Mouse (Mus musculus): ENCODE results near the gene Lrfn3. TPM values are rescaled to one million over a fixed set of nuclear protein-coding genes. Genes with fewer than 3 reads are reported as not detected.
A peak's percentile ranks its signal among the peaks of the same experiment; 100 is the strongest.

Gene Lrfn3
- polyA plus RNA-seq (2015; fragmentation: Nextera tagmentation; extraction: Ambion mirVana): 13.5 and 15.7 TPM in 2 replicates

DNA sequence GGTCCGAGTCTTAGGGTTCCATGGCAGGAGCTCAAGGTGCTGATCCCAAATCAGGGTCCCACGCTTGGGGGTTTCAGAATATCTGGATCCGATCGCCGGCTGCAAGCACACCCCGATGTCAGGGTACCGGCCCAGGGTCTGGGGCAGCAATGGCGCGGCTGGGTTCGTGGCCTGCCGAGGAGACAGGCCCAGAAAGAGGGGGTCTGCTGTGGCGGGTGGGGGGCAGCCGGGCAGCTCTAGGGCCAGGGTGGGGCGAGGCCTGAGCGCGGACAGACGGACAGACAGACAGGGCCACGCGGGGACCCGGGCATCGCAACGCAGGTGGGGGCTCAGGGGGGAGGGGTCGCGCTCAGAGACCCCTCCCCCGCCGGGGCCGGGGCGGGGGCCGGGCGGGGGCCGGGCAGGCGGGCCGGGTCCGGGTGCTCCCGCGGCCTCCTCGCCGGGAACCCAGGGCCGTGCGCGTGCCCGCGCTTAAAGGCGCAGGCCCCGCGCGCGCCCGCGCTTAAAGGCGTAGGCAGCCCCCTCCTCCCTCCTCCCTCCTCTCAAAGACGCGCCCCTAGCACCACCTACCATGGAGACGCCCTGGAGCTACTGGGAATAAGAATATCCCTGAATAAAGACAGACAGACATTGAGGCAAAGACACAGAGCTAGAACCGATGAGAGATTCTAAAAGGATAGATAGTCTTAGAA, at the start of gene Lrfn3:
Lrfn3 (minus strand) TSS at position 121 of the 692 bp plus-strand sequence.
- Histone ChIP-seq H3K4me3 (replicated peaks) (peak within 1 kb of the TSS; percentile 67), H3K27me3 (replicated peaks) (0 out of 2 replicates have a peak, but pooled peaks cover 3% of the 10 kb centered on the region), H3K4me1 (peaks cover 60% of the 10 kb centered on the region), H3K9ac (replicated peaks) (peak within 1 kb of the TSS; percentile 79), H3K9me3 (replicated peaks) (no peaks in the 10 kb centered on the region), H3K36me3 (peaks cover 3% of the 10 kb centered on the region; the same call in 1 of the 2 replicates), H3K27ac (replicated peaks) (peak within 1 kb of the TSS; percentile 43; the same call in 1 of the 2 replicates), H3K4me2 (peak within 1 kb of the TSS; percentile 82)
- under 1% methylated on average over 45 of the region's 55 CpGs for WGBS
- peak; percentile 86 for ATAC-seq (ENCODE audit: low FRiP score)

DNA sequence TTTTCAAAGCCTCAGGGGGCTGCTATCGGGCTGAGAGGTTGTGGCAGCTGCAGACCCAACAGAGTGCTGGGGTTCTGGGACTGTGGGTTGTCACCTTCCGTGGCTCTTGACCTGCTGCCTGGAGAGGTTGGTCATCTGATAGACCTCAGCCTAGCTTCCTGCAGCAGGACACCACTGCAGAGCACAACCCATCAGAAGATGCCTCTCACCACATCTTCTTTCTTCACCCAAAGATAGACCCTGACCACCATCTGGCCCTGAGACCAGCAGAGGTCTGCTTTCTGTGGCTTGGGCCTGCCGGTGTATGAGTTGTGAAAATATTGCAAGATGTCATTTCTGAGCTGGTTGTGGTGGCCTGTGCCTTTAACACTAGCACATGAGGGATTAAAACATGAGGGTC, 48.5 kb upstream of the Lrfn3 start:
- Histone ChIP-seq H3K9ac (replicated peaks) (no peak overlapping the region), H3K4me1 (no peaks in the 10 kb centered on the region), H3K9me3 (replicated peaks) (no peaks in the 10 kb centered on the region), H3K27ac (replicated peaks) (no peak overlapping the region), H3K27me3 (replicated peaks) (peaks cover 4% of the 10 kb centered on the region), H3K4me2 (no peak overlapping the region), H3K36me3 (no peaks in the 10 kb centered on the region), H3K4me3 (replicated peaks) (no peak overlapping the region)
- ATAC-seq (ENCODE audit: low FRiP score): no peak
- 83% methylated on average over 3 of the region's 3 CpGs for WGBS

DNA sequence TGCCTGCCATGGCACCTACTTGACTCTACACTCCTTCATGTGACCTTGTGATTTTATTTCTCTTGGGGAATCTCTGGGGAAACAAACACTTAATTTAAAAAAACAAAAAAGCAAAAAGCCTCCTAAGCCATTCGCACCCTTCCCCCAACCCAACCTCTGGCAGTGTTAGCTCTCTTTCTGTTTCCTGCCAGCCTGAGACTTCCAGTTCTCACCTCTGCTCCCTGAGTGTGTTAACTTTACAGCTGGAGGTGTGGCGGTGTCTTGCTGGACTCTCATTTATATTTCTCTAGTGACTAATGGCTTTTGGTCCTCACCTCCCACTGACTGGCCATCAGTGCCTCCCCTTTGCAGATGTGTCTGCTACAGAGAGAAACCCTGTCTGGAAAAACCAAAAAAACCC, 47.2 kb upstream of the Lrfn3 start:
- Histone ChIP-seq H3K27me3 (replicated peaks) (peaks cover 4% of the 10 kb centered on the region), H3K9me3 (replicated peaks) (no peaks in the 10 kb centered on the region), H3K36me3 (no peaks in the 10 kb centered on the region), H3K27ac (replicated peaks) (no peak overlapping the region), H3K4me2 (no peak overlapping the region), H3K9ac (replicated peaks) (no peak overlapping the region), H3K4me3 (replicated peaks) (no peak overlapping the region), H3K4me1 (no peaks in the 10 kb centered on the region)
- no peak for ATAC-seq (ENCODE audit: low FRiP score)
- 69% methylated on average over 2 of the region's 2 CpGs for WGBS

DNA sequence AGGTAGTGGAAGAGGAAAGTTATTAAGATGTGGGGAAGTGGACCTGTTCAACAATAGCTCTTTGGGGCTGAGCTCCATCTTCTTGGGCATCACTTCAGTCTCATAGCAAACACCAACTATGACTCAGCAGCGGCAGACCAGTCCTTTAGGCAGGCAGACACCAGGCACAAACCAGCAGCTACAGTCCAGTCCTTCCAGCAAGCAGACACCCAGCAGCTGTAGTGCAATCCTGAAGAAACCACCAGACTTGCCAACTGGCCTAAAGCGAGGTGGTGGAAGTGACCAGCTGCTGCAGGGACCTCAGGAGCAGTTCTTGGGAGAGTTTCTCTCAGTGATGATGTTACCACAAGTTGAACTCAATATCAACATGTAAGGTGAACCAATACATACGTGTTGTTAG, 46.1 kb upstream of the Lrfn3 start:
- ATAC-seq (ENCODE audit: low FRiP score): no peak
- no peaks in the 10 kb centered on the region for H3K36me3 ChIP-seq
- no peak overlapping the region for H3K4me2 ChIP-seq
- 81% methylated on average over 3 of the region's 3 CpGs for WGBS
- H3K9ac ChIP-seq (replicated peaks): no peak overlapping the region
- no peak overlapping the region for H3K4me3 ChIP-seq (replicated peaks)
- no peaks in the 10 kb centered on the region for H3K4me1 ChIP-seq
- H3K27me3 ChIP-seq (replicated peaks): peaks cover 4% of the 10 kb centered on the region
- no peak overlapping the region for H3K27ac ChIP-seq (replicated peaks)
- H3K9me3 ChIP-seq (replicated peaks): no peaks in the 10 kb centered on the region

DNA sequence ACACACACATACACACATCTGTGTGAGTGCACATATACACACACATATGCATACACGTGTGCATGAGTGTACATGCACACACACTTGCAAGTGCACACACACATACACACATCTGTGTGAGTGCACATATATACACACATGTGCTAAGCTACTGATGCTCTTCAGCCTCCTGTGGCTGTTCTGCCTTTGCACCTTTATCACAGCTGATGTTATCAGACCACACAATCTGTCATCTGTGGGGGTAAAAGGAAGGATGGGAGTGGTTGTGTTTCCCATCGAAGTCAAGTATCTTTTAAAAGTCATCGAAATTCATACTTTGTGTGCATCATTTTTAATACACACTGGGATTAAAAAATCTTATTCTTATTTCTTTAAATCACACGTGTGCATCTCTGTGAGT, 39.8 kb upstream of the Lrfn3 start:
- H3K4me1 ChIP-seq: 0 out of 2 replicates have a peak, but pooled peaks cover 6% of the 10 kb centered on the region
- H3K9me3 ChIP-seq (replicated peaks): no peaks in the 10 kb centered on the region
- no peak overlapping the region for H3K4me2 ChIP-seq
- peaks cover 3% of the 10 kb centered on the region; the same call in 1 of the 2 replicates for H3K27me3 ChIP-seq (replicated peaks)
- WGBS: 77% methylated on average over 4 of the region's 4 CpGs
- H3K9ac ChIP-seq (replicated peaks): no peak overlapping the region
- H3K36me3 ChIP-seq: no peaks in the 10 kb centered on the region
- H3K27ac ChIP-seq (replicated peaks): no peak overlapping the region
- no peak overlapping the region for H3K4me3 ChIP-seq (replicated peaks)
- no peak for ATAC-seq (ENCODE audit: low FRiP score)

DNA sequence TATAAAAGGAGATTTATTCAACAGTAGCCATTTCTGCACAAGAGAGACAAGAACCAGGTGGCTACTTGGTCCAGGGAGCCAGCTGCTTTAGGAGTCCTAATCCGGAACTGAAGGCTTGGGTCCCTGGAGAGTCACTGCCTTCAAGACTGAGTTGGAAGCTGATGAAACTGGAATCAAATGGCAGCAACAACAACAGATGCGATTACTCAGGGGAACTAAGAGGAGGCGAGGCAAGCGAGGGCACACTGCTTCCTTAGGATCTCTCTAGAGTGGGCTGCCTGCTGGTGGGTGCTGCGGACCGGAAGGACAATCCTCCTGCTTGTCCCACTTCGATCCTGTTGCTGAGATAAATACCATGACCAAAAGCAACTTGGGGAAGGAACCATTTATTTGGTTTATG, 37.1 kb upstream of the Lrfn3 start:
- Histone ChIP-seq H3K36me3 (no peaks in the 10 kb centered on the region), H3K27me3 (replicated peaks) (no peaks in the 10 kb centered on the region), H3K4me2 (no peak overlapping the region), H3K9me3 (replicated peaks) (no peaks in the 10 kb centered on the region), H3K9ac (replicated peaks) (no peak overlapping the region), H3K27ac (replicated peaks) (no peak overlapping the region), H3K4me1 (0 out of 2 replicates have a peak, but pooled peaks cover 6% of the 10 kb centered on the region), H3K4me3 (replicated peaks) (no peak overlapping the region)
- WGBS: 47% methylated on average over 7 of the region's 7 CpGs
- ATAC-seq (ENCODE audit: low FRiP score): no peak

DNA sequence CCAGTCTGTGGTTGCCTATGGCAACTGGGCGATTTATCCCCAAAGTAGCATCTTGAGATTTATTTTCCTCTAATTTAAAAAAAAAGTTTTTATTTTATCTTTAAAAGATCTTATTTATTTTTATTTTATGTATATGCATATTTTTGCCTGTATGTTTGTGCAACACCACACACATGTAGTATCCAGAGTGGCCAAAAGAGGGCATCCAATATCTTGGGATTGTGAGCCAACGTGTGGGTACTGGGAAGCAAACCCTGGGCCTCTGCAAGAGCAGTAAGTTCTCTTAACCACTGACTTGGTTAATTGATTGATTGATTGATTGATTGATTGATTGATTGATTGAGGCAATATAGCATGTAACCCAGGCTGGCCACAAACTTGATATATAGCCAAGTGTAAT, 32.3 kb upstream of the Lrfn3 start:
- no peaks in the 10 kb centered on the region for H3K9me3 ChIP-seq (replicated peaks)
- 47% methylated on average over 2 of the region's 2 CpGs for WGBS
- H3K9ac ChIP-seq (replicated peaks): no peak overlapping the region
- ATAC-seq (ENCODE audit: low FRiP score): no peak
- no peaks in the 10 kb centered on the region for H3K36me3 ChIP-seq
- 0 out of 2 replicates have a peak, but pooled peaks cover 6% of the 10 kb centered on the region for H3K4me1 ChIP-seq
- H3K27ac ChIP-seq (replicated peaks): no peak overlapping the region
- no peak overlapping the region for H3K4me3 ChIP-seq (replicated peaks)
- no peaks in the 10 kb centered on the region for H3K27me3 ChIP-seq (replicated peaks)
- no peak overlapping the region for H3K4me2 ChIP-seq

DNA sequence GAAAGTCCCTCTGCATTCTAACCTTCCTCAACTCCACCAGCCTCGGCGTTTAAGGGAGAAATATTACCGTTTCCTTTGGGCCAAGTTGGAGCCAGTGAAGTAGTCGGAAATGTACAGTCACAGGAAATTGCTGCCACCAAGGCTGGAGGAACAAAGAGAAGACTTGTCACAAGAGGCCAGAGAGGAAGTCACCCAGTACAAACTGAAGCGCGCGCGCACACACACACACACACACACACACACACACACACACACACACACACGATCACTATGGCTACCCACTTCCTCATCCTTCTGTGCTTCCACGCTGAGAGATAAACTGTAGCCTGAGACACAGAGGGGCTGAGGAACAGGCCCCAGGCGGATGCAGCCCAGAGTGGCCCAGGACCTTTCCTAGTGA, 31.8 kb upstream of the Lrfn3 start:
- ATAC-seq (ENCODE audit: low FRiP score): no peak
- H3K4me2 ChIP-seq: no peak overlapping the region
- no peak overlapping the region for H3K9ac ChIP-seq (replicated peaks)
- no peak overlapping the region for H3K27ac ChIP-seq (replicated peaks)
- H3K27me3 ChIP-seq (replicated peaks): no peaks in the 10 kb centered on the region
- 0 out of 2 replicates have a peak, but pooled peaks cover 3% of the 10 kb centered on the region for H3K4me1 ChIP-seq
- no peaks in the 10 kb centered on the region for H3K9me3 ChIP-seq (replicated peaks)
- no peaks in the 10 kb centered on the region for H3K36me3 ChIP-seq
- WGBS: 69% methylated on average over 11 of the region's 11 CpGs
- H3K4me3 ChIP-seq (replicated peaks): no peak overlapping the region

DNA sequence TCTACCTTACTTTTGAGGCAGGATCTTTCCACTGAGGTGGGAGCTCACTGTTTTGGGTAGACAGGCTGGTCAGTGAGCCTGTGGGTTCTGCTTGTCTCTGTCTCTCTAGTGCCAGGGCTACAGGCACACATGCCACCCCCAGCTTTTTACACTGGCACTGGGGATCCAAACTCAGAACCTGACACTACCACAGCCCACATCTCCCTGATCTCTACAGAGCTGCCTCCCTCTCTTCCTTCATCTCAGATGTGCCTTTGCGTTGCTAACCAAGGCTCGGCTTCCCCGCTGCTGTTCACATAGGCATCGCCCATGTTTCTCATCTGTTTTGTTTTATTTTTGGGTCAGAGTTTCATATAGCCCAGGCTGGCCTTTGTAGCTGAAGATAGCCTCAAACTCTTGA, 31.1 kb upstream of the Lrfn3 start:
- Histone ChIP-seq H3K4me1 (no peaks in the 10 kb centered on the region), H3K27ac (replicated peaks) (no peak overlapping the region; the same call in 1 of the 2 replicates), H3K9me3 (replicated peaks) (no peaks in the 10 kb centered on the region), H3K27me3 (replicated peaks) (no peaks in the 10 kb centered on the region), H3K9ac (replicated peaks) (no peak overlapping the region), H3K4me3 (replicated peaks) (no peak overlapping the region), H3K4me2 (no peak overlapping the region), H3K36me3 (no peaks in the 10 kb centered on the region)
- ATAC-seq (ENCODE audit: low FRiP score): no peak
- WGBS: 91% methylated on average over 4 of the region's 4 CpGs

DNA sequence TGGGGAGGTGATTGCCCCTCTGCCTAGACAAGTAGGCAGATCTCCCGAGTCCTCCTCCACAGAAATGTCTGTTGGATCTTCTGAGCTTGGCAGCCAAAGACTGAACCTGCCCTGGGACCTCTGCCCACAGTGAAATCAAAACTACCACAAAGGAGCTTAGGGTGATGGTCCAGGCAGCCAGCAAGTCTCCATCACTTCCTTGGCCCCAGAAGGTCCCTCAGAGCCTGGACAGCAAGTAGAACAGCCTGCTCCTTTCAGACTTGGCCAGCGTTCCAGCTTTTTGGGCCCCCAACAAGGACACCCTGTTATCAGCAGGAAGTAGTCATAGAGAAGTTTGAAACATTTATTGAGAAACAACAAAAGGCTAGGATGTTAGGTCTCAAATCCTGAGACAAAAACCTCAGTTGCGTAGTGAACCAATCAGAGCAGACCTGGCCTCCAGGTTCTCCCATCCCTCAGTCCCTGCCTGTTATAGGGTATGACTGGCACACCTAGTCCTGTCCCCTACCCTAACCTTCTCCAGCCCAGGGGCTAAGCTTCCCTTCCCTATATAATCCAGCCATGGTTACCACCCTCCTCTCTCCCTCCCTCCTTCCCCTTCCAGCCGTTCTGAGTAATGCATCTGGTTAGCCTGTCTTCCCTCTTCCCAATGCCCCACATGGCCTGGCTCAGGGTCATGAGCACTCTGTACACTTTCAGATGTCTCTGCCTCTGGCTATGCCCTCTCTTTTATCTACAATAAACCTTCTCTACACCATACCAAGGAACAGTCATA, 30.4 kb upstream of the Lrfn3 start:
- H3K4me2 ChIP-seq: no peak overlapping the region
- H3K4me3 ChIP-seq (replicated peaks): no peak overlapping the region
- H3K27me3 ChIP-seq (replicated peaks): no peaks in the 10 kb centered on the region
- H3K9ac ChIP-seq (replicated peaks): no peak overlapping the region
- 79% methylated on average over 4 of the region's 4 CpGs for WGBS
- H3K4me1 ChIP-seq: no peaks in the 10 kb centered on the region
- H3K27ac ChIP-seq (replicated peaks): no peak overlapping the region
- ATAC-seq (ENCODE audit: low FRiP score): no peak
- H3K9me3 ChIP-seq (replicated peaks): no peaks in the 10 kb centered on the region
- no peaks in the 10 kb centered on the region for H3K36me3 ChIP-seq

DNA sequence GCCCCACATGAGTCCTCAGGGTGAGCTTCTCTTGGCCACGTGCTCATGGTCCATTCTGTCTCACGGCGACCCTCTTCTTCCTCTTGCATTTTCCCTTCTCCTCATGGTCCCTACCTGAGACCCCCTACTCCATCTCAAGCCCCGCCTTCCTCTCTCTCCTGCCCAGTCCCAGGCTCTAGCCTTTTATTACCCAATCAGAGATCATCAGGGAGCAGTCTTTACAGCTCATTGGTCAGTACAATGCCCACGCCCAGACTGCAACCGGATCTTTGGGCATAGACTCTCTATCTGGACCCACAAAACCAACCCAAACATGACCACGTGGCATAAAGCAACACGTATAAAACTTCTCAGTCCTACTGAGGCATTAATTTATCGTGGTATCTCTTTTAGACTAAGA, 21.5 kb upstream of the Lrfn3 start:
- H3K9ac ChIP-seq (replicated peaks): no peak overlapping the region
- H3K4me1 ChIP-seq: no peaks in the 10 kb centered on the region
- H3K4me3 ChIP-seq (replicated peaks): no peak overlapping the region
- no peak overlapping the region for H3K4me2 ChIP-seq
- ATAC-seq (ENCODE audit: low FRiP score): no peak
- H3K27me3 ChIP-seq (replicated peaks): no peaks in the 10 kb centered on the region
- WGBS: 90% methylated on average over 9 of the region's 9 CpGs
- no peaks in the 10 kb centered on the region for H3K9me3 ChIP-seq (replicated peaks)
- H3K36me3 ChIP-seq: no peaks in the 10 kb centered on the region
- H3K27ac ChIP-seq (replicated peaks): no peak overlapping the region

DNA sequence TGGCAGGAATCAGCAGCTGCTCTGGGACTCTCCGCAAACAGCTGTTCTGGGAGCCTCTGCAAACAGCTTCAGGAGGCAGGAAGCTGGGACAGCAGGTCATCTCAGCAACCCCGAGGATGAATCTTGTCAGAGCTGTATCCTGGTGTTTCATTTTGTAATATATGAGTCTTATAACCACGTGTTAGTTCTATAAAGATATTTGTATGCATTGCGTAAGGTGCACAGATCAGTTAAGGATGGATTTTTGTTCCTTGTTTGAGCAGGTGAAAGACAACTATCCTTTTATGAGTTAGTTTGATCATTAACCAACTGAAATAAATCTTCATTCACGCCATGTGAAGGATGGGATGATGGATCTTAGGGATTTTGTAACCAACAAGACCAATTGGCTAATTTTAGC, 17.5 kb upstream of the Lrfn3 start:
- Histone ChIP-seq H3K36me3 (no peaks in the 10 kb centered on the region), H3K4me3 (replicated peaks) (no peak overlapping the region), H3K9me3 (replicated peaks) (no peaks in the 10 kb centered on the region), H3K27ac (replicated peaks) (no peak overlapping the region), H3K9ac (replicated peaks) (no peak overlapping the region), H3K4me1 (no peaks in the 10 kb centered on the region), H3K4me2 (no peak overlapping the region), H3K27me3 (replicated peaks) (no peaks in the 10 kb centered on the region)
- 65% methylated on average over 5 of the region's 5 CpGs for WGBS
- no peak for ATAC-seq (ENCODE audit: low FRiP score)

Data from neural tube, embryonic 15.5 days (tissue).